Mouse (Mus musculus): ENCODE results near the gene Krtap4-1.

GRCm38 (mm10) chr11:99657051-99657450 is 29.0 kb upstream of the Krtap4-1 start:
- TF ChIP-seq POLR2A (IDR thresholded peaks at IDR 0.05; ENCODE audit: borderline replicate concordance, low read depth, low read length): no peak
- no peak for TF ChIP-seq CTCF (IDR thresholded peaks at IDR 0.05; ENCODE audit: low read depth, low read length)
